Mouse (Mus musculus) limb, embryonic 13.5 days (tissue): ENCODE measurements around the gene Lrriq1. TPM values are rescaled to one million over a fixed set of nuclear protein-coding genes. Genes with fewer than 3 reads are reported as not detected.
A peak's percentile ranks its signal among the peaks of the same experiment; 100 is the strongest.

Source experiments
- ATAC-seq: fragments of 200-750 bp; cut with Nextera tagmentation; 2 replicates; pipeline ENCODE4 v1.8.0; 2017; ENCODE audit warnings: low read depth, moderate number of reproducible peaks, moderate TSS enrichment; ENCODE audit not compliant: low FRiP score
- H3K27ac ChIP-seq: fragments of 300-500 bp; sonication (generic); 2 replicates; pipeline ENCODE4 v1.5.1; 2015; ENCODE audit warnings: inconsistent platforms, mild to moderate bottlenecking, moderate library complexity
- H3K27me3 ChIP-seq: fragments of 300-500 bp; sonication (generic); 2 replicates; pipeline ENCODE4 v1.6.1; 2015; ENCODE audit warnings: mild to moderate bottlenecking, inconsistent platforms
- H3K36me3 ChIP-seq: fragments of 300-500 bp; sonication (generic); 2 replicates; pipeline ENCODE4 v1.6.1; 2015; ENCODE audit warnings: inconsistent platforms, mild to moderate bottlenecking, moderate library complexity
- H3K4me1 ChIP-seq: fragments of 300-500 bp; sonication (generic); 2 replicates; pipeline ENCODE4 v1.6.1; 2015; ENCODE audit warnings: inconsistent platforms
- H3K4me2 ChIP-seq: fragments of 300-500 bp; sonication (generic); replicated peaks from 2 replicates; pipeline ENCODE4 v1.6.1; 2015; ENCODE audit warnings: inconsistent platforms, mild to moderate bottlenecking, moderate library complexity
- H3K4me3 ChIP-seq: fragments of 300-500 bp; sonication (generic); 2 replicates; pipeline ENCODE4 v1.5.1; 2015; ENCODE audit warnings: moderate library complexity, mild to moderate bottlenecking, inconsistent platforms
- H3K9ac ChIP-seq: fragments of 300-500 bp; sonication (generic); 2 replicates; pipeline ENCODE4 v1.6.1; 2015; ENCODE audit warnings: mild to moderate bottlenecking, inconsistent platforms
- H3K9me3 ChIP-seq: fragments of 300-500 bp; sonication (generic); 2 replicates; pipeline ENCODE4 v1.6.1; 2016; ENCODE audit warnings: inconsistent platforms
- WGBS: fragments of 180-500 bp; shearing (Covaris S2); methylation state at CpG from one replicate; pipeline ENCODE4 v1.1.7; 2015; 5-methylcytosine and 5-hydroxymethylcytosine counted together
- polyA plus RNA-seq: library from polyadenylated mRNA; unstranded; fragments of >200 nt; fragmentation: Nextera tagmentation; extraction: Ambion mirVana; gene quantifications from 2 replicates; pipeline ENCODE4 v1.2.1, GENCODE M21; 2015

The Lrriq1 gene
- polyA plus RNA-seq, 1 experiment from 2014 or later: 0.22 TPM

GRCm38 (mm10) chr10:103108090-103108489 is 128.0 kb downstream of the Lrriq1 start:
- Histone ChIP-seq H3K4me1 (no peaks in the 10 kb centered on the region), H3K36me3 (no peaks in the 10 kb centered on the region), H3K27me3 (no peaks in the 10 kb centered on the region), H3K4me3 (no peak overlapping the region), H3K4me2 (no peak overlapping the region), H3K9me3 (no peaks in the 10 kb centered on the region), H3K9ac (no peak overlapping the region), H3K27ac (no peak overlapping the region)
- WGBS: 90% methylated on average over 2 of the region's 2 CpGs
- ATAC-seq: no peak

GRCm38 (mm10) chr10:103086101-103086500 is 150.0 kb downstream of the Lrriq1 start:
- no peak overlapping the region for H3K27ac ChIP-seq
- H3K36me3 ChIP-seq: no peaks in the 10 kb centered on the region
- WGBS: 20% methylated on average over 1 of the region's 1 CpGs
- no peak for ATAC-seq
- no peak overlapping the region for H3K4me3 ChIP-seq
- H3K9ac ChIP-seq: no peak overlapping the region
- no peaks in the 10 kb centered on the region for H3K9me3 ChIP-seq
- H3K27me3 ChIP-seq: no peaks in the 10 kb centered on the region
- H3K4me1 ChIP-seq: no peaks in the 10 kb centered on the region
- no peak overlapping the region for H3K4me2 ChIP-seq

- H3K4me1 ChIP-seq: no peaks in the 10 kb centered on the region
- H3K27me3 ChIP-seq: no peaks in the 10 kb centered on the region
- no peaks in the 10 kb centered on the region for H3K9me3 ChIP-seq
- no peak overlapping the region for H3K9ac ChIP-seq
- ATAC-seq: no peak
- no peaks in the 10 kb centered on the region for H3K36me3 ChIP-seq
- H3K4me2 ChIP-seq: no peak overlapping the region
- no peak overlapping the region for H3K27ac ChIP-seq
- 80% methylated on average over 2 of the region's 2 CpGs for WGBS
- H3K4me3 ChIP-seq: no peak overlapping the region
Observed at GRCm38 (mm10) chr10:103049593-103049992, 186.5 kb downstream of the Lrriq1 start.

- WGBS: 56% methylated on average over 3 of the region's 3 CpGs
- no peak for ATAC-seq
- H3K27ac ChIP-seq: no peak overlapping the region
Observed at GRCm38 (mm10) chr10:103046623-103047022, 189.5 kb downstream of the Lrriq1 start.

GRCm38 (mm10) chr10:103045019-103045418 is 191.1 kb downstream of the Lrriq1 start:
- Histone ChIP-seq H3K27me3 (no peaks in the 10 kb centered on the region), H3K9ac (no peak overlapping the region), H3K36me3 (no peaks in the 10 kb centered on the region), H3K4me3 (no peak overlapping the region), H3K4me1 (no peaks in the 10 kb centered on the region), H3K4me2 (no peak overlapping the region), H3K27ac (no peak overlapping the region), H3K9me3 (no peaks in the 10 kb centered on the region)
- 48% methylated on average over 2 of the region's 2 CpGs for WGBS
- no peak for ATAC-seq

More at GRCm38 (mm10) chr10:103046623-103047022, 189.5 kb downstream of the Lrriq1 start:
- Histone ChIP-seq H3K27me3 (no peaks in the 10 kb centered on the region), H3K9ac (no peak overlapping the region), H3K36me3 (no peaks in the 10 kb centered on the region), H3K4me3 (no peak overlapping the region), H3K4me2 (no peak overlapping the region), H3K9me3 (no peaks in the 10 kb centered on the region), H3K4me1 (no peaks in the 10 kb centered on the region)

- Histone ChIP-seq H3K9me3 (no peaks in the 10 kb centered on the region), H3K36me3 (no peaks in the 10 kb centered on the region), H3K4me3 (no peak overlapping the region), H3K27ac (no peak overlapping the region), H3K27me3 (peaks cover 59% of the 10 kb centered on the region), H3K4me2 (no peak overlapping the region), H3K4me1 (peaks cover 6% of the 10 kb centered on the region; the same call in 1 of the 2 replicates), H3K9ac (no peak overlapping the region)
- no peak for ATAC-seq
- WGBS: 6% methylated on average over 14 of the region's 14 CpGs
Observed at GRCm38 (mm10) chr10:103035002-103035640, 201.0 kb downstream of the Lrriq1 start.

GRCm38 (mm10) chr10:103030931-103031330 is 205.2 kb downstream of the Lrriq1 start:
- Histone ChIP-seq H3K4me1 (peaks cover 23% of the 10 kb centered on the region), H3K36me3 (no peaks in the 10 kb centered on the region), H3K9ac (no peak overlapping the region), H3K4me2 (no peak overlapping the region), H3K9me3 (no peaks in the 10 kb centered on the region), H3K27ac (no peak overlapping the region), H3K4me3 (no peak overlapping the region), H3K27me3 (peaks cover 87% of the 10 kb centered on the region)
- no peak for ATAC-seq
- 4% methylated on average over 11 of the region's 11 CpGs for WGBS

- no peak within 1 kb of the TSS for H3K9ac ChIP-seq
- no peaks in the 10 kb centered on the region for H3K9me3 ChIP-seq
- peaks cover 19% of the 10 kb centered on the region for H3K4me1 ChIP-seq
- H3K4me3 ChIP-seq: peak within 1 kb of the TSS; percentile 48
- no peak within 1 kb of the TSS for H3K27ac ChIP-seq
- peak within 1 kb of the TSS; percentile 67 for H3K4me2 ChIP-seq
- peaks cover 81% of the 10 kb centered on the region for H3K27me3 ChIP-seq
- WGBS: 2% methylated on average over 32 of the region's 32 CpGs
- H3K36me3 ChIP-seq: no peaks in the 10 kb centered on the region
- ATAC-seq: no peak
Observed at GRCm38 (mm10) chr10:103029730-103030490, 206.2 kb downstream of the Lrriq1 start, which contains the start of gene Alx1. Gene Alx1, minus strand, starts transcription at chr10:103030215.

GRCm38 (mm10) chr10:103029132-103029729 is 206.9 kb downstream of the Lrriq1 start:
- H3K27me3 ChIP-seq: peaks cover 75% of the 10 kb centered on the region
- no peak overlapping the region for H3K27ac ChIP-seq
- no peaks in the 10 kb centered on the region for H3K36me3 ChIP-seq
- peak overlapping the region; percentile 67 for H3K4me2 ChIP-seq
- H3K9me3 ChIP-seq: no peaks in the 10 kb centered on the region
- no peak; the same call in 1 of the 2 replicates for ATAC-seq
- no peak overlapping the region for H3K9ac ChIP-seq
- peak overlapping the region; percentile 48 for H3K4me3 ChIP-seq
- peaks cover 19% of the 10 kb centered on the region for H3K4me1 ChIP-seq
- 2% methylated on average over 23 of the region's 23 CpGs for WGBS

- H3K4me1 ChIP-seq: peaks cover 19% of the 10 kb centered on the region
- under 1% methylated on average over 45 of the region's 50 CpGs for whole genome bisulfite sequencing
- H3K36me3 ChIP-seq: no peaks in the 10 kb centered on the region
- H3K27me3 ChIP-seq: peaks cover 73% of the 10 kb centered on the region
- no peak overlapping the region for H3K27ac ChIP-seq
- H3K4me2 ChIP-seq: peak overlapping the region; percentile 67
- no peaks in the 10 kb centered on the region for H3K9me3 ChIP-seq
- peak; percentile 82 for ATAC-seq
- 0 out of 2 replicates have a peak overlapping the region, but pooled peaks have one; percentile 48 for H3K9ac ChIP-seq
- H3K4me3 ChIP-seq: peak overlapping the region; percentile 48
Observed at GRCm38 (mm10) chr10:103028253-103029131, 207.6 kb downstream of the Lrriq1 start.

GRCm38 (mm10) chr10:103027931-103028252 is 208.2 kb downstream of the Lrriq1 start:
- Histone ChIP-seq H3K4me3 (peak overlapping the region; percentile 48), H3K27ac (no peak overlapping the region), H3K4me2 (peak overlapping the region; percentile 67), H3K27me3 (peaks cover 67% of the 10 kb centered on the region), H3K9me3 (no peaks in the 10 kb centered on the region), H3K36me3 (no peaks in the 10 kb centered on the region), H3K4me1 (peaks cover 19% of the 10 kb centered on the region), H3K9ac (no peak overlapping the region)
- under 1% methylated on average over 15 of the region's 15 CpGs for WGBS
- ATAC-seq: peak; percentile 55; the same call in 1 of the 2 replicates
